Mouse (Mus musculus): Measurements from ENCODE around the gene Gimd1.

The Gimd1 gene

GRCm38 (mm10) chr3:132629601-132630239, at the start of gene Gimd1:
Gene Gimd1 (plus strand): TSS chr3:132629820.
- no peak for DNase-seq (ENCODE audit: low spot score)

- no peak for DNase-seq (ENCODE audit: low spot score)
These were observed 48.4 kb upstream of the Gimd1 start for GRCm38 (mm10) chr3:132581198-132581597.

GRCm38 (mm10) chr3:132582339-132582738, 47.3 kb upstream of the Gimd1 start:
- DNase-seq (ENCODE audit: low spot score): no peak

- DNase-seq (ENCODE audit: low spot score): no peak
These were observed 44.3 kb upstream of the Gimd1 start for GRCm38 (mm10) chr3:132585122-132585972.

- DNase-seq (ENCODE audit: low spot score): no peak
These were observed 41.5 kb upstream of the Gimd1 start for GRCm38 (mm10) chr3:132588146-132588545.

- no peak for DNase-seq (ENCODE audit: low spot score)
These were observed 39.6 kb upstream of the Gimd1 start for GRCm38 (mm10) chr3:132590010-132590409.

- DNase-seq (ENCODE audit: low spot score): no peak
These were observed 39.0 kb upstream of the Gimd1 start for GRCm38 (mm10) chr3:132590604-132591003.

GRCm38 (mm10) chr3:132628741-132629140, 879 bp upstream of the Gimd1 start:
- DNase-seq (ENCODE audit: low spot score): no peak

- DNase-seq (ENCODE audit: low spot score): no peak
These were observed 3.6 kb downstream of the Gimd1 start for GRCm38 (mm10) chr3:132633261-132633660.

- no peak for DNase-seq (ENCODE audit: low spot score)
These were observed 7.5 kb downstream of the Gimd1 start for GRCm38 (mm10) chr3:132637080-132637479.

GRCm38 (mm10) chr3:132644071-132644470, 14.5 kb downstream of the Gimd1 start:
- DNase-seq (ENCODE audit: low spot score): no peak

- DNase-seq (ENCODE audit: low spot score): no peak
These were observed 17.2 kb downstream of the Gimd1 start for GRCm38 (mm10) chr3:132646814-132647213.

GRCm38 (mm10) chr3:132649368-132649767, 19.7 kb downstream of the Gimd1 start:
- DNase-seq (ENCODE audit: low spot score): no peak

GRCm38 (mm10) chr3:132650191-132650590, 20.6 kb downstream of the Gimd1 start:
- DNase-seq (ENCODE audit: low spot score): no peak

GRCm38 (mm10) chr3:132651776-132652175, 22.2 kb downstream of the Gimd1 start:
- no peak for DNase-seq (ENCODE audit: low spot score)

GRCm38 (mm10) chr3:132653959-132654358, 24.3 kb downstream of the Gimd1 start:
- no peak for DNase-seq (ENCODE audit: low spot score)

- DNase-seq (ENCODE audit: low spot score): no peak
These were observed 26.3 kb downstream of the Gimd1 start for GRCm38 (mm10) chr3:132655955-132656354.

- DNase-seq (ENCODE audit: low spot score): no peak
These were observed 47.9 kb downstream of the Gimd1 start for GRCm38 (mm10) chr3:132677494-132677893.

- peak; percentile 90 for DNase-seq (ENCODE audit: low spot score)
These were observed 54.0 kb downstream of the Gimd1 start, which contains the start of gene Tbck for GRCm38 (mm10) chr3:132683447-132684230. Gene Tbck (plus strand): TSS chr3:132684144.

- DNase-seq (ENCODE audit: low spot score): no peak
These were observed 54.8 kb downstream of the Gimd1 start, which contains the start of gene Aimp1 for GRCm38 (mm10) chr3:132684231-132684928. Gene Aimp1 (minus strand): TSS chr3:132684370.
